Mouse (Mus musculus): Measurements from ENCODE around the gene Man1c1. TPM values are rescaled to one million over a fixed set of nuclear protein-coding genes. Genes with fewer than 3 reads are reported as not detected.
A peak's percentile ranks its signal among the peaks of the same experiment; 100 is the strongest.

The Man1c1 gene
- polyA plus RNA-seq, 1 experiment = 10.7 TPM

GRCm38 (mm10) chr4:134586126-134586525, 118.0 kb downstream of the Man1c1 start:
- DNase-seq (ENCODE audit: low read depth) = no peak
- TF ChIP-seq POLR2A (IDR thresholded peaks at IDR 0.05; ENCODE audit: borderline replicate concordance, extremely low read depth, insufficient read depth, insufficient read length, poor library complexity, severe bottlenecking) (no peak), CTCF (IDR thresholded peaks at IDR 0.05; ENCODE audit: borderline replicate concordance, extremely low read depth, insufficient read depth, insufficient read length) (no peak)

- TF ChIP-seq POLR2A (IDR thresholded peaks at IDR 0.05; ENCODE audit: borderline replicate concordance, extremely low read depth, insufficient read depth, insufficient read length, poor library complexity, severe bottlenecking) = no peak
- peak; percentile 39; the same call in 1 of the 2 replicates for TF ChIP-seq CTCF (IDR thresholded peaks at IDR 0.05; ENCODE audit: borderline replicate concordance, extremely low read depth, insufficient read depth, insufficient read length)
- DNase-seq (ENCODE audit: low read depth) = no peak
These were observed 120.6 kb downstream of the Man1c1 start for GRCm38 (mm10) chr4:134583513-134583912.

- DNase-seq (ENCODE audit: low read depth) = peak; percentile 65
- no peak for TF ChIP-seq POLR2A (IDR thresholded peaks at IDR 0.05; ENCODE audit: borderline replicate concordance, extremely low read depth, insufficient read depth, insufficient read length, poor library complexity, severe bottlenecking)
- TF ChIP-seq CTCF (IDR thresholded peaks at IDR 0.05; ENCODE audit: borderline replicate concordance, extremely low read depth, insufficient read depth, insufficient read length) = no peak
These were observed 122.7 kb downstream of the Man1c1 start for GRCm38 (mm10) chr4:134581365-134581764.

GRCm38 (mm10) chr4:134580351-134581148, 123.5 kb downstream of the Man1c1 start:
- TF ChIP-seq POLR2A (IDR thresholded peaks at IDR 0.05; ENCODE audit: borderline replicate concordance, extremely low read depth, insufficient read depth, insufficient read length, poor library complexity, severe bottlenecking) = no peak
- TF ChIP-seq CTCF (IDR thresholded peaks at IDR 0.05; ENCODE audit: borderline replicate concordance, extremely low read depth, insufficient read depth, insufficient read length) = no peak
- peak; percentile 88 for DNase-seq (ENCODE audit: low read depth)

GRCm38 (mm10) chr4:134579620-134580019, 124.5 kb downstream of the Man1c1 start:
- no peak for DNase-seq (ENCODE audit: low read depth)
- TF ChIP-seq CTCF (IDR thresholded peaks at IDR 0.05; ENCODE audit: borderline replicate concordance, extremely low read depth, insufficient read depth, insufficient read length) = no peak
- no peak for TF ChIP-seq POLR2A (IDR thresholded peaks at IDR 0.05; ENCODE audit: borderline replicate concordance, extremely low read depth, insufficient read depth, insufficient read length, poor library complexity, severe bottlenecking)

- no peak for TF ChIP-seq POLR2A (IDR thresholded peaks at IDR 0.05; ENCODE audit: borderline replicate concordance, extremely low read depth, insufficient read depth, insufficient read length, poor library complexity, severe bottlenecking)
- TF ChIP-seq CTCF (IDR thresholded peaks at IDR 0.05; ENCODE audit: borderline replicate concordance, extremely low read depth, insufficient read depth, insufficient read length) = peak; percentile 29; the same call in 1 of the 2 replicates
- no peak for DNase-seq (ENCODE audit: low read depth)
These were observed 124.9 kb downstream of the Man1c1 start for GRCm38 (mm10) chr4:134579212-134579611.

GRCm38 (mm10) chr4:134578407-134578806, 125.7 kb downstream of the Man1c1 start:
- no peak for TF ChIP-seq CTCF (IDR thresholded peaks at IDR 0.05; ENCODE audit: borderline replicate concordance, extremely low read depth, insufficient read depth, insufficient read length)
- no peak for TF ChIP-seq POLR2A (IDR thresholded peaks at IDR 0.05; ENCODE audit: borderline replicate concordance, extremely low read depth, insufficient read depth, insufficient read length, poor library complexity, severe bottlenecking)
- peak; percentile 75 for DNase-seq (ENCODE audit: low read depth)

GRCm38 (mm10) chr4:134577281-134577680, 126.8 kb downstream of the Man1c1 start:
- TF ChIP-seq POLR2A (IDR thresholded peaks at IDR 0.05; ENCODE audit: borderline replicate concordance, extremely low read depth, insufficient read depth, insufficient read length, poor library complexity, severe bottlenecking) = no peak
- no peak for TF ChIP-seq CTCF (IDR thresholded peaks at IDR 0.05; ENCODE audit: borderline replicate concordance, extremely low read depth, insufficient read depth, insufficient read length)
- no peak for DNase-seq (ENCODE audit: low read depth)

- no peak for DNase-seq (ENCODE audit: low read depth)
- TF ChIP-seq POLR2A (IDR thresholded peaks at IDR 0.05; ENCODE audit: borderline replicate concordance, extremely low read depth, insufficient read depth, insufficient read length, poor library complexity, severe bottlenecking) (no peak), CTCF (IDR thresholded peaks at IDR 0.05; ENCODE audit: borderline replicate concordance, extremely low read depth, insufficient read depth, insufficient read length) (no peak)
These were observed 128.6 kb downstream of the Man1c1 start for GRCm38 (mm10) chr4:134575486-134575885.

- DNase-seq (ENCODE audit: low read depth) = peak; percentile 35
- TF ChIP-seq POLR2A (IDR thresholded peaks at IDR 0.05; ENCODE audit: borderline replicate concordance, extremely low read depth, insufficient read depth, insufficient read length, poor library complexity, severe bottlenecking) (no peak), CTCF (IDR thresholded peaks at IDR 0.05; ENCODE audit: borderline replicate concordance, extremely low read depth, insufficient read depth, insufficient read length) (no peak)
These were observed 131.4 kb downstream of the Man1c1 start for GRCm38 (mm10) chr4:134572449-134573300.

GRCm38 (mm10) chr4:134570704-134571451, 133.2 kb downstream of the Man1c1 start:
- TF ChIP-seq POLR2A (IDR thresholded peaks at IDR 0.05; ENCODE audit: borderline replicate concordance, extremely low read depth, insufficient read depth, insufficient read length, poor library complexity, severe bottlenecking) = no peak
- no peak for TF ChIP-seq CTCF (IDR thresholded peaks at IDR 0.05; ENCODE audit: borderline replicate concordance, extremely low read depth, insufficient read depth, insufficient read length)
- DNase-seq (ENCODE audit: low read depth) = peak; percentile 73

Data from brain, embryonic 14.5 days (tissue).